Mouse (Mus musculus): ENCODE measurements around the gene Zfp648.

The Zfp648 gene

DNA sequence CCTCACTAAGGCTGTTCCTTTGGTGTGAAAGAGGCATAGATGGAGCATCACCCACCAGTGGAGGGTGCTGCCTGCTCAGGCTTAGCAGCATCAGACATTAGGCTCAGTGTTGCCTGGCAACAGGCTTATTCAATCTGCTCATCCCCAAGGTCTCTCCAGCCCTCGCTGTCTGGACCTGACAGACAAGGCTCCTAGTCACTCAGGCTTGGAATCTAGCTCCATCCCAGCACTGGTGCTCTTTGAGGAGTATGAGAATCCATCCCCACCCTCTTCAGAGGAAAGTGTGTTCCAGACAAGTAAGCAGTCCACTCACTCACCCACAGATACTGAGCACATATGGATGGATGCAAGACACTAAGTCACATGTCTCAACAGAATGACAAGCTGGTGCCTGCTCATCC is 22.8 kb downstream of the Zfp648 start:
- no peak for DNase-seq

DNA sequence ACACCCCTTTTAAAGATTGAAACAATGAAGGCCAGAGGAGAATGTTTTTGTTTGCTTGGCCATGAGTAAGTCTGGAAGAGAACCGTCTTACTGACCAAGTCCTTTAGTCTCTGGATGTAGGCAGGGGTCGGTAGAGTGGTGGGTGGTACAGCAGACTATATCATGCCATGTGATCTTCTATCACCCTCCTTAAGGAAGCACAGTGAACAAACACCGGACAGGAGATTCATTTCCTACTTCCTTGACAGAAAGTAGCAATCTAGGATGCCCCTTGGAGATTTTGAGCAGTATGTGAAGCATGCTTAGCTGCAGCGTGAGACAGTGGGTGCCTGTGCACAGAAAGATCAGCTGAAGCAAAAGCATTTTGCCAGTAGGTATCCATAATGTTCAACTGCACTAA is 31.6 kb downstream of the Zfp648 start:
- DNase-seq = no peak

DNA sequence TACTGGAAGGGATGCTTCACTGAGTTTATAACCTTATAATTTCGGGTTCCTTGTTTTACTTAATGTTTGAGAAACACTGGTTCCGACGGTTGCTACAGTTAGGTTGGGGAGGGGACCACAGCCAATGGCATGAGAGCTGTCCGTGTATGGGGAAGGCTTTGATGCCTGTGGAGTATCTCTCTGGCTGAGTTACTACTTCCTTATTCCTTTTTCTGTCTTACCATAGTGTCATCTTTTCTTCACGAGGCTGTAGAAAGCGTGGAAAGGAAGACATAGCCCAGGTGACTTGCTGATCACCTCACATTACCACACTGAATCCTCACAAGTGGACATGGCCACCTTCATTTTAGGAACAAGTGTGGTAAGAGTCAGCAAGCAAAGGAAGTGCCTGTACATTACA is 32.0 kb downstream of the Zfp648 start:
- no peak for DNase-seq

DNA sequence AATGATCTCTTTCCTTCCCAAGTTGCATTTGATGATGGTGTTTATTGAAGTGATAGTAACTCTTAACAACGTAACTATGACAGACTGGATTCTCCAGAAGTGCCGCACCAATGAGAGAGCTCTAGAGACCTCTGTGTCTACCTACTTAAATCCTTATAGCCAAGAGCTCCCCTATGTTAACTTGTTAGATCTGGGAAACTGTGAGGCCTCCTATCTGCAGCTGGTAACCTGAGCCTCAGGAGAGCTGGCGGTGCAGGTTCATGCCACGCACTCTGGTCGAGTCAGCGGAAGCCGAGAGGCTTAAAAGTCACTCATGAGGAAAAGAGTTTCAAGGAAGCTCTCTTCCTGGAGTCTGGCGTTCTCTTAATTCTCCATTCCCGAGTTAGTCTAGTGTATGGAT is 33.8 kb downstream of the Zfp648 start:
- DNase-seq = no peak

GRCm38 (mm10) chr1:154238876-154239275 is 37.9 kb downstream of the Zfp648 start:
- DNase-seq = no peak

DNA sequence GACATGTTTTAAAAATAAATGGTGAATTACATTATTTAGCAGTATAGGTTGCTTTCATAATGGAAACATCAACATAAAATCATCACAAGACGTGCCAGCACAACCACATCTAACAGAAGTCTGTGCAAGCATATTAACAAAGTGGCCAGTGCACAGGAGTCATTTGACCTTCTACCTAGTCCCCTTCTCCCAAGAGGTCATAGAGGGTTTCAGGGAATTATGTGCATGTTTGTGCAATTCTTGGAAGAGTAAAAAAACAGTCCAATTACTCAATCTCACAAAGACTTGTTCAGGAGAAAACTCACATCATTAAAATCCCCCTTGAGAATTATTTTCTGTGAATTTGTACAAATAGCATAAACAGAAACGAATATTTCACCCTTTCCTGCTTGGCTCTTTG is 50.2 kb downstream of the Zfp648 start:
- no peak for DNase-seq

- DNase-seq = no peak
These were observed 51.8 kb downstream of the Zfp648 start for GRCm38 (mm10) chr1:154252739-154253138.
